Mouse (Mus musculus): ENCODE results near the gene Akr1c6.

DNA sequence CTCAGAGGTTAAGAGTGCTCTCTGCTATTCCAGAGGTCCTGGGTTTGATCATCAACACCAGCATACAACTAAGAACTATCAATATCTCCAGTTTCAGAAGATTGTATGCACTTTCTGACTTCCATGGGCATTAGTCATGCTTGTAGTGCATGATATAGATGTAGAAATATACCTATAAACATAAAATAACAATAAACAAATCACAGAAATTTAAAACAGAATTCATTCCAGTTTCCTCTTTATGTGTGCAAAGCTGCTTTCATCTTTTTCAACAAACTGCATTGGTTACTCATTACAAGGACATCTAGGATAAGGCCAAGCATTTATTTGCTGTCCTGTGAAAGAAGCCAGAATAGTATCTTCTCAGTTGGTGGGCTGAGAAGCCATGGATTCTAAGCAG is at the start of gene Akr1c6:
- TF ChIP-seq EP300 (IDR thresholded peaks at IDR 0.05) (no peak), CTCF (IDR thresholded peaks at IDR 0.05) (no peak)
